Mouse (Mus musculus) intestine, embryonic 14.5 days (tissue): ENCODE measurements around the gene Itgae. TPM values are rescaled to one million over a fixed set of nuclear protein-coding genes. Genes with fewer than 3 reads are reported as not detected.

Source experiments
- ATAC-seq: fragments of 200-750 bp; cut with Nextera tagmentation; replicated peaks from 2 replicates; pipeline ENCODE4 v1.8.0; 2017; ENCODE audit warnings: low read depth, moderate number of reproducible peaks, moderate TSS enrichment, moderate library complexity; ENCODE audit not compliant: low FRiP score, low TSS enrichment
- DNase-seq: peaks from one replicate; pipeline ENCODE4 v3.0.0-alpha.2; 2018; ENCODE audit warnings: low spot score
- H3K27ac ChIP-seq: fragments of 300-500 bp; sonication (generic); 2 replicates; pipeline ENCODE4 v1.5.1; 2014; ENCODE audit warnings: low read depth, mild to moderate bottlenecking, control low read depth
- H3K27me3 ChIP-seq: fragments of 300-500 bp; sonication (generic); replicated peaks from 2 replicates; pipeline ENCODE4 v1.6.1; 2014; ENCODE audit warnings: low read length, control low read depth; ENCODE audit not compliant: control insufficient read depth, insufficient read depth
- H3K36me3 ChIP-seq: fragments of 300-500 bp; sonication (generic); 2 replicates; pipeline ENCODE4 v1.6.1; 2014; ENCODE audit warnings: low read length, control low read depth; ENCODE audit not compliant: control insufficient read depth, insufficient read depth
- H3K4me1 ChIP-seq: fragments of 300-500 bp; sonication (generic); replicated peaks from 2 replicates; pipeline ENCODE4 v1.6.1; 2014; ENCODE audit warnings: low read length, control low read depth, mixed read lengths; ENCODE audit not compliant: control insufficient read depth, insufficient read depth
- H3K4me2 ChIP-seq: fragments of 300-500 bp; sonication (generic); 2 replicates; pipeline ENCODE4 v1.6.1; 2014; ENCODE audit warnings: low read length
- H3K4me3 ChIP-seq: fragments of 300-500 bp; sonication (generic); 2 replicates; pipeline ENCODE4 v1.5.1; 2014; ENCODE audit warnings: low read depth, low read length, control low read depth, mixed read lengths
- H3K9ac ChIP-seq: fragments of 300-500 bp; sonication (generic); 2 replicates; pipeline ENCODE4 v1.6.1; 2014; ENCODE audit warnings: mild to moderate bottlenecking, low read length
- H3K9me3 ChIP-seq: fragments of 300-500 bp; sonication (generic); 2 replicates; pipeline ENCODE4 v1.6.1; 2016; ENCODE audit warnings: low read length, control low read depth; ENCODE audit not compliant: control insufficient read depth
- WGBS: fragments of 180-500 bp; shearing (Covaris S2); extraction: QIAGEN DNeasy Blood & Tissue Kit; methylation state at CpG from one replicate; pipeline ENCODE4 v1.1.7; 2014; 5-methylcytosine and 5-hydroxymethylcytosine counted together
- polyA plus RNA-seq: library from polyadenylated mRNA; unstranded; fragments of >200 nt; fragmentation: Nextera tagmentation; extraction: Ambion mirVana; gene quantifications from 2 replicates; pipeline ENCODE4 v1.2.1, GENCODE M21; 2014

Itgae gene
- polyA plus RNA-seq, 1 experiment from 2014 or later = 0.23 TPM

- ATAC-seq (no peak), DNase-seq (no peak)
- peaks cover 35% of the 10 kb centered on the region for H3K36me3 ChIP-seq
- H3K27me3 ChIP-seq = no peaks in the 10 kb centered on the region
- H3K9me3 ChIP-seq = no peaks in the 10 kb centered on the region
- H3K27ac ChIP-seq = peak overlapping the region; percentile 97
- 3% methylated on average over 2 of the region's 2 CpGs for WGBS
- H3K4me1 ChIP-seq = peaks cover 22% of the 10 kb centered on the region; the same call in 1 of the 2 replicates
- peak overlapping the region; percentile 85 for H3K9ac ChIP-seq
- peak overlapping the region; percentile 91 for H3K4me3 ChIP-seq
- H3K4me2 ChIP-seq = peak overlapping the region; percentile 82
These were observed 87.5 kb downstream of the Itgae start for GRCm38 (mm10) chr11:73177895-73178294.

GRCm38 (mm10) chr11:73185872-73186615, 95.7 kb downstream of the Itgae start:
- H3K27me3 ChIP-seq = no peaks in the 10 kb centered on the region
- no peak for ATAC-seq
- H3K9me3 ChIP-seq = no peaks in the 10 kb centered on the region
- H3K9ac ChIP-seq = no peak overlapping the region
- no peak for DNase-seq
- WGBS = 92% methylated on average over 10 of the region's 10 CpGs
- H3K4me2 ChIP-seq = no peak overlapping the region
- no peak overlapping the region for H3K4me3 ChIP-seq
- H3K36me3 ChIP-seq = peaks cover 63% of the 10 kb centered on the region
- no peaks in the 10 kb centered on the region for H3K4me1 ChIP-seq
- H3K27ac ChIP-seq = no peak overlapping the region

GRCm38 (mm10) chr11:73187231-73187630, 96.8 kb downstream of the Itgae start:
- Histone ChIP-seq H3K9me3 (no peaks in the 10 kb centered on the region), H3K36me3 (peaks cover 68% of the 10 kb centered on the region), H3K4me3 (no peak overlapping the region), H3K27ac (no peak overlapping the region), H3K4me2 (no peak overlapping the region), H3K9ac (no peak overlapping the region), H3K27me3 (no peaks in the 10 kb centered on the region), H3K4me1 (no peaks in the 10 kb centered on the region)
- WGBS = 84% methylated on average over 6 of the region's 6 CpGs
- DNase-seq (no peak), ATAC-seq (no peak)

GRCm38 (mm10) chr11:73193047-73193446, 102.7 kb downstream of the Itgae start:
- no peak overlapping the region for H3K9ac ChIP-seq
- no peak overlapping the region for H3K27ac ChIP-seq
- 73% methylated on average over 6 of the region's 6 CpGs for WGBS
- H3K36me3 ChIP-seq = peaks cover 25% of the 10 kb centered on the region
- no peaks in the 10 kb centered on the region for H3K27me3 ChIP-seq
- peaks cover under 1% of the 10 kb centered on the region; the same call in 1 of the 2 replicates for H3K4me1 ChIP-seq
- DNase-seq (no peak), ATAC-seq (no peak)
- no peak overlapping the region for H3K4me2 ChIP-seq
- H3K4me3 ChIP-seq = no peak overlapping the region
- H3K9me3 ChIP-seq = no peaks in the 10 kb centered on the region

- Histone ChIP-seq H3K9ac (no peak overlapping the region), H3K4me2 (no peak overlapping the region), H3K27ac (no peak overlapping the region), H3K27me3 (no peaks in the 10 kb centered on the region), H3K4me1 (peaks cover 6% of the 10 kb centered on the region; the same call in 1 of the 2 replicates), H3K4me3 (no peak overlapping the region), H3K9me3 (no peaks in the 10 kb centered on the region), H3K36me3 (peaks cover 25% of the 10 kb centered on the region)
- WGBS = 72% methylated on average over 2 of the region's 2 CpGs
- ATAC-seq (no peak), DNase-seq (no peak)
These were observed 104.1 kb downstream of the Itgae start for GRCm38 (mm10) chr11:73194444-73194843.

Other genes starting within 250 kb of the Itgae start
- gene Atp2a3, start 129.4 kb upstream of the Itgae start, polyA plus RNA-seq = 17.4 and 21.4 TPM in 2 replicates
- gene P2rx1, start 91.5 kb upstream of the Itgae start, polyA plus RNA-seq = 1.7 and 10.1 TPM in 2 replicates
- 4.4 and 4.5 TPM in 2 replicates for gene Camkk1, start 71.6 kb upstream of the Itgae start, polyA plus RNA-seq
- gene Ncbp3, start 42.8 kb upstream of the Itgae start, polyA plus RNA-seq = 10.0 and 11.9 TPM in 2 replicates
- 16.0 and 16.3 TPM in 2 replicates for gene Haspin, start 47.7 kb downstream of the Itgae start, polyA plus RNA-seq
- 0.07 TPM in 1 of 2 replicates, not detected in the other for gene P2rx5, start 69.8 kb downstream of the Itgae start, polyA plus RNA-seq
- gene Emc6, start 86.5 kb downstream of the Itgae start, polyA plus RNA-seq = 123 and 130 TPM in 2 replicates
- 233 and 258 TPM in 2 replicates for gene Tax1bp3, start 86.5 kb downstream of the Itgae start, polyA plus RNA-seq
- 15.6 and 17.0 TPM in 2 replicates for gene Ctns, start 108.5 kb downstream of the Itgae start, polyA plus RNA-seq
- 1.1 and 1.2 TPM in 2 replicates for gene Shpk, start 108.9 kb downstream of the Itgae start, polyA plus RNA-seq
- 0.07 TPM in 1 of 2 replicates, not detected in the other for gene Trpv1, start 143.7 kb downstream of the Itgae start, polyA plus RNA-seq
- 0.08 and 0.15 TPM in 2 replicates for gene Trpv3, start 176.8 kb downstream of the Itgae start, polyA plus RNA-seq
- gene Aspa, start 239.0 kb downstream of the Itgae start, polyA plus RNA-seq = 0.38 TPM in 2 replicates
- not detected in 2 replicates for gene Gm49340, start 239.2 kb downstream of the Itgae start, polyA plus RNA-seq
- gene Spata22, start 239.2 kb downstream of the Itgae start, polyA plus RNA-seq = not detected in 2 replicates